Mouse (Mus musculus) brain, embryonic 14.5 days (tissue): Measurements from ENCODE around the gene Slc25a41. TPM values are rescaled to one million over a fixed set of nuclear protein-coding genes. Genes with fewer than 3 reads are reported as not detected.
A peak's percentile ranks its signal among the peaks of the same experiment; 100 is the strongest.

Experiments used
- DNase-seq: peaks from one replicate; pipeline ENCODE4 v3.0.0-alpha.2; 2011; ENCODE audit warnings: low read depth
- CTCF ChIP-seq: fragments of 200-500 bp; IDR thresholded peaks from 2 replicates; pipeline ENCODE4 v1.5.1; 2012; ENCODE audit warnings: inconsistent platforms, mild to moderate bottlenecking, moderate library complexity, borderline replicate concordance; ENCODE audit not compliant: insufficient read depth, insufficient read length; ENCODE audit errors: extremely low read depth
- POLR2A ChIP-seq: fragments of 200-500 bp; IDR thresholded peaks from 2 replicates; pipeline ENCODE4 v1.6.1; 2012; ENCODE audit warnings: mild to moderate bottlenecking, inconsistent platforms, borderline replicate concordance; ENCODE audit not compliant: poor library complexity, insufficient read depth, insufficient read length, severe bottlenecking; ENCODE audit errors: extremely low read depth
- polyA plus RNA-seq: library from polyadenylated mRNA; depleted of rRNA; stranded (reverse); fragments of >200 nt; gene quantifications from 2 replicates; pipeline ENCODE4 v1.2.3, GENCODE M21; 2012

Slc25a41 gene
- polyA plus RNA-seq, 1 experiment, result 0.12 TPM

DNA sequence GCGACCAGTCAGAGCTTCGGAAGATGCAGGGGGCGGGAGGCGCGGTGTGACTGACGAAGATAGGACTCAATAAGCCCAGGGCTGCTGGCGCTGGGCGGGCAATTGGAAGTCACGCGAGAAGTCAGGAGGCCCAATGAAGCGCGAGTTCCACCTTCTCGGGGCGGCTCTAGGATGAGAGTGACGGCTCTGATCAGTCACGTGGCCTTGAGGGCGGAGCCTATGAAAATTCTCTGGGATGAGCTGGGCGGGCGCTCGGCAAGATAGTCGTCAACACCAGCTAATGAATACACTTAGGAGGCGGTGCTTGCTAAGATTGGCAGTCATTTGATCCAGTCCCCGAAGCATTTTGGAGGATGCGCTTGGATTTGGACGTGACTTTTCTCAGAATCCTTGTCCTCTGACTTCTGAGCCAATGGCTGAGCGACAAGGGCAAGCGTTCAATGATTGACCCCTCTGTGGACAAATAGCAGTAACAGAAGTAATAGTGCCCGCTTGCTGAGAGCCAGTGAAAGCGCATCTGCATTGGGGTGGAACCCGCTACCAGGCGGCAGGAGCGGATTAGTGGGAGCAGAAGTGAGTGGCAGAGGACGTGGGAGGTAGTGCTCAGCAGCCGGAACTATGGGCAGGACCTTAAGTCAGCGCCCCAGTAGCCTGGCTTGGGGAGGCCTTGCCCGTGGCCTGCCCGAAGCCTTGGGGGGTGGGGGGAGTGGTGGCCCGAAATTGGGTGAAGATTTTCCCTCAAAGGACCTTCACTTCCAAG, 9.6 kb downstream of the Slc25a41 start:
- TF ChIP-seq POLR2A (peak; percentile 63; the same call in 1 of the 2 replicates), CTCF (no peak)
- DNase-seq, result peak; percentile 100

DNA sequence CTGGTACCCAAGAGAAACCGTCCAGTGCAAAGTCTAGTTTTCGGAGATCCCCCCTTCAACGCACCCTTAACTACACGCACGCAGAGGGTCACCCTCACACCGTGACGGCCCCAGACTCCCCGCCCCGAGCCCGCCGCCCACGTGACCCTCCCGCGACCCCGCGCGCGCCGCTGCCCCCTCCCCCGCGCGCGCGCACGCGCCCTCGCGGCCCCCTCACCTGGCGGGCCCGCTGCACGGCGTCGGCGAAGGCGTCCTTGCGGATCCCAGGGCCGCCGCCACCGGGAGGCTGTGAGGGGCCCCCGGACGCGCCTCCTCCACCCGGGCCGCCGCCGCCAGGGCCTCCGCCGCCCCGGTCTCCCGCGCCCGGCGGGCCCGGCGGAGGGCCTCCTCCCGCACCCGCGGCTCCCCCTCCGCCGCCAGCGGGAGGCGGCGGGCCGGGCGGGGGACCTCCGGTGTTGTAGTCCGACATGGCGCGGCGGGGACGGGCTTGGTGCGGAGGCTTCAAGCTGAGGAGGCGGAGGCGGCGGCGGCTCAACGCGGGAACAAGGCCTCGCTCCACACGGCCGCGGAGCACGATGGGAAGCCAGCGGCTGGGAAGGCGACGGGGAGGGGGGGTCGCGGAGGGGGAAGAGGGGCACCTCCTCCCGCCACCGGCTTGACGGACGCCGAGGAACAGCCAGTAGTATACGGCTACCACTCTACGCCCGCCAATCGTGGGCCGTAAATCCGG, 10.4 kb downstream of the Slc25a41 start, which contains the start of gene Khsrp:
TSS of gene Khsrp (minus strand) at position 592 of the 730 bp plus-strand sequence.
- TF ChIP-seq POLR2A, result peak; percentile 84
- no peak for TF ChIP-seq CTCF

DNA sequence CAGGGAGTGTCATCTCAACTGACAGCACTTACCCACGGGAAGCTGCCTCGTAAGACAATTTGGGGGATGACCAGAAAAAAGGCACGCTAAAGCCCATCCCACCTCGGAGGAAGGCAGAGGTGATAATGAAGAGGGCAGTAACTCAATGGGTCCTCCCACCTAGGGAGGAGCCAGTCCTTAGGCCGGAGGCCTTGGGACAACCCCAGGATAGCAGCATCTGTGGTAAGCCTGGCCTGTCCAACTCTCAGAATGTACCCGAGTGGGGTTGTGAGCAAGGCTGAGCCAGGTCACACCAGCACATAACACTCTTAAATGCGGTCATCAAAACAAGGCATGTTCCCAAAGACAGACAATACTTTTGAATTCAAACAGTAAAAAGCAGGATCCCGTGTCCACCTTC, 11.8 kb downstream of the Slc25a41 start:
- no peak for TF ChIP-seq CTCF
- no peak for TF ChIP-seq POLR2A
- DNase-seq, result no peak

More for the DNA sequence above, 10.4 kb downstream of the Slc25a41 start, which contains the start of gene Khsrp:
- DNase-seq, result peak; percentile 51

DNA sequence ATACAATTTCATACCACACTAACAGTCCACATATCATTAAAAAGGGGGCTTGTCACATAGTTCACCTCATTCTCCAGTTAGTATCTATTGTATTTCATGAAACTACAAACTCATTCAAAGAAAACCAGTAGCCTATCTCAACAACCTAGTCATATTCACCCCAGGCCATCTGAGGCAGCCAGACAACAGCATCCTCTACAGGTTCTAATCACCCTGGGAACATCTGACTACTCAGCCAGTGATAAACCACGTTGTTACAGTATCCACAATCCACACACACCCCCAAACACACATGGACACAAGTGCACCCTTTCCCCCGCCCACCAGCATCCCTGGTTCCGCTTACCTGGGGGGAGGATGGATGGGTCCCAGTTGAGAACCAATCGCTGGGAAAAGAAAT, 14.0 kb downstream of the Slc25a41 start:
- no peak for DNase-seq
- no peak for TF ChIP-seq CTCF

DNA sequence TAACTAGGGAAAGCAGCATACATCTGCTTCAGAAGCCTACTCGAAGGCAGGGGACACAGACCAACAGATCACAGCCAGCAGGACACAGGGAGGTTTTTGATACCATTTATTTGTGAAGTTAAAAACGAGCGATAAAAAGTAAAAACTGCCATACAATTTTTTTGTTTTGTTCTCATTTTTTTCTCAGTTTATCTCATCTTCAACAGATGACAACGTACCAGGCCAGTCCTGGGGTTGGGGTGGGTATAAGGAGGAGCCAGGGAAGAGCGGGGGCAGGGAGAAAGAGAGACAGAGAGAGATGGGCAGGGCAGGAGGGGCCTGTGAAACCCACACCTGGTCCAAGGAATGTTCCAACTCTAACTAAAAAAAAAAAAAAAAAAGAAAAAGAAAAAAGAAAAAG, 20.5 kb downstream of the Slc25a41 start:
- TF ChIP-seq CTCF (no peak), POLR2A (no peak)
- DNase-seq, result no peak

DNA sequence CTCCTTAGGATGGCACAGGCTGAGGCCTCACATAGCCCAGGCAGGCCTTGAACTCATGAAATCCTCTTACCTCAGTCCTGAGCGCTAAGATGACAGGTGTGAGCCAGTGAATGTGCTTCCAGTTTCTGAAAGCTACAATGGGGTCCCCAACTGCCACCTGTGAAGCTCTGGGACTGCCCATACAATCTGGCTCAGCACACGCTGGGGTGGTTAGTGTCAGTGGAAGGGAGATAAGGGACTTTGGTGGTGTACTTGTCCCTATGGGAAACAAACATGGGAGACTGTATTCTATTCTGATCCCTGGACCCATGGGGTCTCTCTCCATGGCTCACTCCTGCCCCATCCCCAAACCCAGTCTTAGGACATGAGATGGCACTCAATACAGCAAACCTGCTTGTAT, 21.8 kb downstream of the Slc25a41 start:
- no peak for DNase-seq
- no peak for TF ChIP-seq POLR2A
- no peak for TF ChIP-seq CTCF

DNA sequence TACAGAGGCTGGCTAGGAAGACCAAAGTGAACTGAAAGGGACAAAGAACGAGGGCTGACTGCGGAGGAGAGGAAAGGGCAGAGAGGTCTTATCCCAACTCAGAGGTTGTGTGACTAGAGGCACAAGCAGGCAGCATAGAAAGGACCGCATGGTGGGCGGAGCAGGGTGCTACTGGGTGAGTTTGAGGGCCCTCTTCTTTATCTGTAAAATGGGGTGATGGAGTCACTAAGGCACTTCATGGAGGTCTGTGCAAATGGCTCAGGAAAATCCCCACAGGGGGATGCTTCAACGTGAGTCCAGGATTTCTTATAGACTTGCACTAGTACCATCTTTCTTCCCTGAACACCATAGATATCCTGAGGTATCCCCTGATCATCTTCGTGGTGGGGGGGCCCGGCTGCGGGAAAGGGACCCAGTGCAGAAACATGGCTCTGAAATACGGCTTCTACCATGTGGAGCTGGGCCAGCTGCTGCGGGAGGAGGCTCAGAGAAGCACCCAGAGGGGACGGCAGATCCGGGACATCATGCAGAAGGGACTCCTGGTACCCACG, 29.1 kb downstream of the Slc25a41 start:
- DNase-seq, result no peak
- TF ChIP-seq POLR2A, result no peak
- TF ChIP-seq CTCF, result no peak

DNA sequence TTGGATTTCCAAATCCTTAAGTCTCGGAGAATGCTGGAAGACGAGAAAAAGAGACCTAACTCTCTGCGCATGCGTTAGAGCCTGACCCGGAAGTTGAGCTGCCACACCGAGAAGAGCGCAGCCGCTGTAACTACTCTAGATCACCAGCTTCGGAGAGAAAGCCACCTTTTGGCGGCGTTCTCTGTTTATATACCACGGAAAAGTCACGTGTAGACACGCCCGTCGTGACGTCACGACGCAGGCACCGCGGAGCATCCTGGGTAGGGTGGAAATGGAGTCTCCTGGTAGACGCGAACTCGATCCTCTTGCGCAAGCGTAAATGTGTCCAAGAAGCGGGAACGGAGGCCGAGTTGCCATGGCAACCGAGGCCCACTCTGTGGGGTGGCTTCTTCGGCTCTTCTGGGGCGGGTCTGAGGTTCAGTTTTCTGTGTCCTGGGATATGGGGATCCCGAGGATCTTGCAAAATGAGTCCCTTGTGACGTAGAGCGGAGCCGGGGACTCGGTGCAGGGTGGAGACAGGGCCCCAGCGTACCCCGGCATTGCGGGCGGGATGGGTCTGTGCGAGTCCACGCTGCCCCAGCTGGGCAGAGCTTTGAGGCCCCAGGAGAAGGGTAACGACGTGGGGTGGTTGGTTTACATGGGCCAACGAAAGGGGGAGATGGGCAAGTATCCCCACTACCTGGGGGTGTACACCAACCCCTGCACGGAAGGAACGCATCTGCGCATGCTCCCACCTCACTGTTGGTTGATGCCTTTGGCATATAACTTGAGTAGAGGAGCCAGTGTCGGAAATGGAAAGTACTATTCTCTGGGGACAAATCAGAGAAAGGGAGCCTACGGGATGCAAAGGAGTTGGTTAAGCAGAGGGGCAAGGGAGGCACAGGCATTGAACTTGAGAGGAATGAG, 30.0 kb downstream of the Slc25a41 start, which contains the start of the genes Gtf2f1 and Gm17949:
TSS of gene Gtf2f1 (minus strand) at position 53 of the 906 bp plus-strand sequence.
TSS of gene Gm17949 (plus strand) at position 234 of the 906 bp plus-strand sequence.
- DNase-seq, result peak; percentile 100
- TF ChIP-seq CTCF, result no peak
- peak; percentile 88; the same call in 1 of the 2 replicates for TF ChIP-seq POLR2A

DNA sequence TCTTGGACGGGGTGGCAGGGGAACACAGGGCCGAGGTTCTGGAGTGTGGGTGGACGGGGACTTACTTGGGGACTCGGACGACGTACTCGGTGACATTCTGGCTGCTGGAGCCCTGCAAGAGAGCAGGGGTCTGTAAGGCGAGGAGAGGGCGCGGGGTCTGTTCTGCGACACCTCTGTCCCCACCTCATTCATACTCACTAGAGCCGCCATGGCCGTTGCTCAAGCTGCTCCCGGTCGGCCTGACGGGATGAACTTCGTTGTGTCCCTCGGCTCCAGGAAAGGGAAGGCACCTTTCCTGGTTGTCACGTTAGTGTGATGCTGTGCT, 30.6 kb downstream of the Slc25a41 start:
- no peak for DNase-seq
- TF ChIP-seq CTCF, result no peak
- no peak for TF ChIP-seq POLR2A

DNA sequence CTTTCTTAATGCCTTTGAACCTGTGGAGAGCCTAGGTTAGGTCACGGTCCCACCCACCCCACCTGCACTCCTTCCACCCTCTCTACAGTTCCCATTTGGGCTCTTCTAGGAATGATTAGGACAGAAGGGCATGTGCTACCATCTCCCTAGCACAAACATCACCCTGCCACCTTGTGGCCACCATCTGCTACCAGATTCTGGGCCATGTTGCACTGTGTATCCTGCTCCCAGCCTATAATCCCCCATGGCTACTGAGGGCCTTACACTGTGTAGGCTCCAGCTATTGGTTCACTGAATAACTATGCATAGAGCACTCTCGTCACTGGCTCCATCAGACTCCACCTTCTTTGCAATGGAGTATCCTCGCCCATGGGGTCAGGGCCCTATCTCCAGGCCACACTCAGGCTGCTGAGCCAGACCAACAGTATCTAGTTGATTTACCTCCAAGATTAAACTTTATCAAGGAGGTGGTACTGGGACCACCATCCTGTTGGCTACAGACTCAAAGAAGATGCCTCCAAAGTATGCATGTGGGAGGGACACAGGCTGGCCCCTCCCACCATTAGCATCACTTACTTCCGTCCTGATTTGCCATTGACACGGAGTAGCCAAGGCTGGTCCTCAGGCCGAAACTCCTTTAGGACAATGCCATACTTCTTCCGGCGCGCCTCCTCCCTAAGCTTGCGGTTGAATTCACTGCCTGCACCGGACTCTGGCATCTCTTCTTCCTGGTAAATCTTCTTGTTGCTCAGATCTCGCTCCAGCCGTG, 34.1 kb downstream of the Slc25a41 start:
- peak; percentile 26; the same call in 1 of the 2 replicates for TF ChIP-seq CTCF
- TF ChIP-seq POLR2A, result no peak
- no peak for DNase-seq

DNA sequence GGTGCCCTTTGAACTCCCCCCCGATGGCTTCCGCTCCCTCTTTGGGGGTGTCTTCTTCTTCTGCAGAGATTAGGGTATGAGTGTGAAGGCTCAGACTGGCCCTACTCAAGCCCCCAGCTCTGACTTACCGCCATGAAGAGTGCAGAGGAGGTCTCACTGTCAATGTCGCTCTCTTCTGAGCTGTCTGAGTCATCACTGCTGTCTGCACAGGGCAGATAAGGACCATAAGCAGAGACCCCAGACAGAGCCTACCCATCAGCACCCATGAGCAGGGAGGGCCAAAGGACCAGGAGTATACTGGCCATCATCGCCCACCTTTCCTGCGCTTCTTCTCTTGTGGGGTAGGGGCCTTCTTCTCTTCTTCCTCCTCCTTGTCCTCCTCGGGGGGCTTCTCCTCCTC, 37.5 kb downstream of the Slc25a41 start:
- TF ChIP-seq CTCF (no peak), POLR2A (no peak)
- no peak for DNase-seq
